Mouse (Mus musculus) stomach, postnatal 0 days (tissue): ENCODE results near the gene Cox19. TPM values are rescaled to one million over a fixed set of nuclear protein-coding genes. Genes with fewer than 3 reads are reported as not detected.

Experiments used
- ATAC-seq: fragments of 200-750 bp; cut with Nextera tagmentation; 2 replicates; pipeline ENCODE4 v1.8.0; 2017; ENCODE audit not compliant: low FRiP score, low TSS enrichment
- DNase-seq: peaks from one replicate; pipeline ENCODE4 v3.0.0-alpha.2; 2016; ENCODE audit warnings: low spot score
- H3K27ac ChIP-seq: fragments of 300-500 bp; sonication (generic); replicated peaks from 2 replicates; pipeline ENCODE4 v1.5.1; 2014; ENCODE audit warnings: mild to moderate bottlenecking, control low read depth
- H3K27me3 ChIP-seq: fragments of 300-500 bp; sonication (generic); 2 replicates; pipeline ENCODE4 v1.6.1; 2014; ENCODE audit warnings: low read length; ENCODE audit not compliant: control insufficient read depth, insufficient read depth
- H3K36me3 ChIP-seq: fragments of 300-500 bp; sonication (generic); 2 replicates; pipeline ENCODE4 v1.6.1; 2014; ENCODE audit warnings: low read length, mixed read lengths; ENCODE audit not compliant: control insufficient read depth, insufficient read depth
- H3K4me1 ChIP-seq: fragments of 300-500 bp; sonication (generic); replicated peaks from 2 replicates; pipeline ENCODE4 v1.6.1; 2014; ENCODE audit warnings: antibody characterized with exemption; ENCODE audit not compliant: control insufficient read depth, insufficient read depth
- H3K4me2 ChIP-seq: fragments of 300-500 bp; sonication (generic); replicated peaks from 2 replicates; pipeline ENCODE4 v1.6.1; 2014; ENCODE audit warnings: low read depth, mild to moderate bottlenecking, control low read depth, moderate library complexity
- H3K4me3 ChIP-seq: fragments of 300-500 bp; sonication (generic); 2 replicates; pipeline ENCODE4 v1.5.1; 2014; ENCODE audit warnings: low read depth, low read length, control low read depth
- H3K9ac ChIP-seq: fragments of 300-500 bp; sonication (generic); 2 replicates; pipeline ENCODE4 v1.6.1; 2014; ENCODE audit warnings: mild to moderate bottlenecking, low read length, control low read depth, mixed read lengths
- H3K9me3 ChIP-seq: fragments of 300-500 bp; sonication (generic); 2 replicates; pipeline ENCODE4 v1.6.1; 2016; ENCODE audit warnings: low read length; ENCODE audit not compliant: control insufficient read depth
- CTCF ChIP-seq: IDR thresholded peaks from 2 replicates; pipeline ENCODE4 v1.5.1; 2016; ENCODE audit warnings: antibody characterized with exemption, low read depth, mild to moderate bottlenecking, moderate library complexity
- EP300 ChIP-seq: optimal IDR thresholded peaks from 2 replicates; pipeline ENCODE3; 2016; ENCODE audit warnings: antibody characterized with exemption
- WGBS: fragments of 180-500 bp; shearing (Covaris S2); extraction: QIAGEN DNeasy Blood & Tissue Kit; methylation state at CpG from one replicate; pipeline ENCODE4 v1.1.7; 2014; 5-methylcytosine and 5-hydroxymethylcytosine counted together
- polyA plus RNA-seq: library from polyadenylated mRNA; unstranded; fragments of >200 nt; fragmentation: Nextera tagmentation; extraction: Ambion mirVana; gene quantifications from 2 replicates; pipeline ENCODE4 v1.2.1, GENCODE M21; 2015

Cox19 gene
- polyA plus RNA-seq, 1 experiment from 2014 or later, result 114 TPM

- peak overlapping the region; percentile 21; the same call in 1 of the 2 replicates for H3K4me3 ChIP-seq
- ATAC-seq (no peak), DNase-seq (peak; percentile 81)
- no peaks in the 10 kb centered on the region for H3K27me3 ChIP-seq
- 0 out of 2 replicates have a peak overlapping the region, but pooled peaks have one; percentile 2 for H3K9ac ChIP-seq
- peak overlapping the region; percentile 41 for H3K4me2 ChIP-seq
- H3K27ac ChIP-seq, result peak overlapping the region; percentile 78
- H3K4me1 ChIP-seq, result peaks cover 6% of the 10 kb centered on the region; the same call in 1 of the 2 replicates
- TF ChIP-seq CTCF (peak; percentile 68), EP300 (no peak)
- no peaks in the 10 kb centered on the region for H3K9me3 ChIP-seq
- 48% methylated on average over 10 of the region's 10 CpGs for WGBS
- H3K36me3 ChIP-seq, result no peaks in the 10 kb centered on the region
Observed at GRCm38 (mm10) chr5:139353496-139353895, 2.3 kb upstream of the Cox19 start.

DNA sequence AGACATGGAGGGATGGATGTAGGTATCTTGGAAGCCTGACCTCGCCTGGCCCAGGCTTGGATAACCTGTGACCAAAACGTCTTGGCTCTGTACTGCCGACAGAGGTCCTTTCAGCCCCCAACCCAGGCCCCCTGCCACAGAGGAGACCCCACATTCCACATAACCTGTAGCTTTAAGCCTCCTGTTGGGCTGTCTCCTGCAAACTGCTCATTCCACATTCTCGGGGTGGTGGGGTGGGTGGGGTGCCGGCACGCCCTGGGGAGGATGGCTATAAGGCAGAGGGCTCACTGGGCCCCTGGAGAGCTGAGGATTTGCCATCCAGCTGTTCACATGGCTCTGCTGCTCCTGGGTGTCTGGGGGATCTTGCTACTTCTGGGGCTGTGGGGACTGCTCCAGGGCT lies 1.1 kb upstream of the Cox19 start, which contains the start of gene Cyp2w1:
Cyp2w1 (plus strand) TSS at position 301 of the 400 bp plus-strand sequence.
- peaks cover 6% of the 10 kb centered on the region; the same call in 1 of the 2 replicates for H3K4me1 ChIP-seq
- no peaks in the 10 kb centered on the region for H3K9me3 ChIP-seq
- H3K27ac ChIP-seq, result peak within 1 kb of the TSS; percentile 88
- H3K9ac ChIP-seq, result peak within 1 kb of the TSS; percentile 51
- WGBS, result 38% methylated on average over 6 of the region's 6 CpGs
- ATAC-seq (no peak), DNase-seq (no peak)
- H3K4me2 ChIP-seq, result peak within 1 kb of the TSS; percentile 41
- H3K36me3 ChIP-seq, result no peaks in the 10 kb centered on the region
- peak within 1 kb of the TSS; percentile 21; the same call in 1 of the 2 replicates for H3K4me3 ChIP-seq
- no peaks in the 10 kb centered on the region for H3K27me3 ChIP-seq
- TF ChIP-seq CTCF, result no peak
- TF ChIP-seq EP300, result no peak

DNA sequence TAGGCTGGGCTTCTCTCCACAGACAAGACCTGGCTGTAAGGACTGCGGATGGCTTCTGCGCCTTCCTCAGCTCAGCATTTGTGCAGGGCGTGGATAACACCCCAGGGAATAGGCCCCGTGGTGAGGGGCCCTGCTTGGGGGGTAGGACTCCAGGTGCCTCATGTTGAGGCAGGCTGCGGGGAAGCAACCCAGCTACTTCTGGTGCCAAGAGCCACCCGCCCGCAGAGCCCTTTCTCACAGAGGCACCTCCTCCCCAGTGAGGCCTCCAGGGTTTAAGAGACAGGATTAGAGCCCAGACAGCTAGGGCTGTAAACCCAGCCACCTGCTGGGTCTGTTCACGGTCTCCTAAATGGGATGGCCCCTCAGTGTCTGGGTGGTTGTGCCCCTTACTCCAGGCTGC lies 410 bp upstream of the Cox19 start:
- DNase-seq (peak; percentile 76), ATAC-seq (peak; percentile 20)
- Histone ChIP-seq H3K9me3 (no peaks in the 10 kb centered on the region), H3K4me3 (no peak overlapping the region), H3K9ac (peak overlapping the region; percentile 51), H3K27me3 (no peaks in the 10 kb centered on the region), H3K4me2 (peak overlapping the region; percentile 25), H3K36me3 (no peaks in the 10 kb centered on the region), H3K27ac (peak overlapping the region; percentile 88), H3K4me1 (peaks cover 6% of the 10 kb centered on the region; the same call in 1 of the 2 replicates)
- WGBS, result 13% methylated on average over 8 of the region's 8 CpGs
- TF ChIP-seq EP300, result no peak
- TF ChIP-seq CTCF, result no peak

- Histone ChIP-seq H3K9me3 (no peaks in the 10 kb centered on the region), H3K4me3 (no peak overlapping the region), H3K9ac (no peak overlapping the region), H3K36me3 (no peaks in the 10 kb centered on the region), H3K27me3 (no peaks in the 10 kb centered on the region), H3K27ac (peak overlapping the region; percentile 80), H3K4me1 (peaks cover 12% of the 10 kb centered on the region), H3K4me2 (peak overlapping the region; percentile 5; the same call in 1 of the 2 replicates)
- no peak for TF ChIP-seq CTCF
- TF ChIP-seq EP300, result no peak
- ATAC-seq (peak; percentile 27), DNase-seq (peak; percentile 75)
- WGBS, result 50% methylated on average over 6 of the region's 6 CpGs
Observed at GRCm38 (mm10) chr5:139349713-139350112, 1.5 kb downstream of the Cox19 start.

DNA sequence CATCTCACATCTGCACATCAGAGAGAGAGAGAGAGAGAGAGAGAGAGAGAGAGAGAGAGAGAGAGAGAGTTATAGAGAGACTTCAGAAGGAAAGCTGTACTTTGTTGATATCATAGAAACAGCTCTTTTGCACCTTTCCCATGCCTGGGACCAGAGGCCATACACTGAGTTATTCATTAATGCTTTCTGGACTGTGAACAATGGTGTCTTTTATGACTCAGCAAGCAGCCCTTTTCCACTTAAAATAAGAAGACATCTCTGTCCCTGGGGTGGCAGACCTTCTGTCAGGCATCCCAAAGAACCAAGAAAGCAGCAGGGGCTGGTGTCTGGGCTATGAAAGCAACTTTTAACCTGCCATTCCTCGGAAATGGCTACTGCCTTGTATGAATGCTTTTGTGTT lies 4.0 kb downstream of the Cox19 start:
- DNase-seq (no peak), ATAC-seq (no peak)
- Histone ChIP-seq H3K4me2 (no peak overlapping the region), H3K27ac (peak overlapping the region; percentile 71), H3K27me3 (no peaks in the 10 kb centered on the region), H3K9me3 (no peaks in the 10 kb centered on the region), H3K4me1 (peaks cover 12% of the 10 kb centered on the region), H3K9ac (no peak overlapping the region), H3K36me3 (peaks cover 6% of the 10 kb centered on the region; the same call in 1 of the 2 replicates), H3K4me3 (no peak overlapping the region)
- 50% methylated on average over 1 of the region's 1 CpGs for WGBS
- TF ChIP-seq EP300, result no peak
- no peak for TF ChIP-seq CTCF

DNA sequence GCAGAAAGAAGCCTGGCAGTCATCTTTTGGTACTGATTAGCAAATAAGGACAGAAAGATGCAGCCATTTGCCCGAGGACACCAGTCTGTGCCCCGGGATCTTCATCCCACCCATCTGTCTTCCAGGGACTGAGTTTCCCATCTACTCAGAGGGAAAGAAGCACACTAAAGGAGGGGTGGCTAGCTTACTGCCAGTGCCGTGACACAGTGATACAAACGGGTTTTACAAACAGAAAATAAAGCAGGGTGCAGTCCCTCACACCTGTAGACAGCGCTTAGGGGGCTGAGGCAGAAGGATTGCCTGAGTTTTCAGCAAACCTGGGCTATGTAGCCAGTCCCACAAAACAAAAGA lies 5.9 kb downstream of the Cox19 start:
- Histone ChIP-seq H3K9ac (peak overlapping the region; percentile 59; the same call in 1 of the 2 replicates), H3K27ac (peak overlapping the region; percentile 86), H3K4me2 (peak overlapping the region; percentile 50), H3K36me3 (peaks cover 9% of the 10 kb centered on the region; the same call in 1 of the 2 replicates), H3K27me3 (no peaks in the 10 kb centered on the region), H3K4me3 (peak overlapping the region; percentile 91), H3K9me3 (no peaks in the 10 kb centered on the region), H3K4me1 (peaks cover 6% of the 10 kb centered on the region; the same call in 1 of the 2 replicates)
- no peak for TF ChIP-seq CTCF
- no peak for TF ChIP-seq EP300
- DNase-seq (no peak), ATAC-seq (peak; percentile 11)
- 4% methylated on average over 5 of the region's 5 CpGs for WGBS
